Mouse (Mus musculus): ENCODE measurements around the gene Tbc1d2b.

Gene Tbc1d2b

GRCm38 (mm10) chr9:90242855-90243254 is 27.7 kb downstream of the Tbc1d2b start:
- DNase-seq (ENCODE audit: low read depth, low spot score), result peak; percentile 76

DNA sequence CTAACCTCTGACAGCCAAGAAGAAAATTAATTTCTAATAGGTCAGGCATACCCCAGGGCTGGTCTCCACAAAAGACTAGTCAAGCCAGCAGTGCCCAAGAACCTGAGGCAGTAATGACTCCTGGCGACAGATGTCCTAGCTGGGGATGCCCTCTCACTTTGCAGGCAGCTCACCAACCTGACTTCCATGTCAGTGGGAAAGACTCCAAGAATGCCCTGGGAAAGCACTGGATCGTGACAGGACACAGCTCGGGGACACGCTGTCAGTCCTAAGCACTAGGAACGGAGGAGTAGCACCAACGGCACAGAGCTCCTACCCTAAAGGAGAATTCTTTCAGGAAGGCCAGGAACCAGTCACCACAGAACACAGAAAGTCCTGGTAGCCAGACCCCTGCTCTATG is 28.3 kb downstream of the Tbc1d2b start:
- DNase-seq (ENCODE audit: low read depth, low spot score), result no peak

GRCm38 (mm10) chr9:90241618-90242017 is 29.0 kb downstream of the Tbc1d2b start:
- peak; percentile 50 for DNase-seq (ENCODE audit: low read depth, low spot score)

DNA sequence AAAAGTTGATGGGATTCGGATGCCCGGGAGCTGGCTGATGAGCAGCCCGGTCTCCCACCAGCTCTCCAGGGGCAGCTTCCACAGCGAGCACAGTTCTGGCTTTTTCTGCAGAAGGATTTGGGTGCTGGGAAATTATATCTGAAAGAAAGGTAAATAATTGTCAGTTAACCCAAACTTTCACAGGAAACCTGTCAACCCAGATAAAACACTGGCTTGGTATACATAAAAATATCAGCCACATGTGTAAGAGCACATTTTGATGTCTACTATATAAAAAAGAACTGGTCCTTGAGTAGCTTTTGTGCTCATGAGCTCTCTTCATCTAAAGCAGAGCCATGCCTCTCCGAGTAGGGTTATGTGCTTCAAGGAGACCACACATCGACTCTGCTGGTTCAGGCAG is 29.6 kb downstream of the Tbc1d2b start:
- DNase-seq (ENCODE audit: low read depth, low spot score), result no peak

DNA sequence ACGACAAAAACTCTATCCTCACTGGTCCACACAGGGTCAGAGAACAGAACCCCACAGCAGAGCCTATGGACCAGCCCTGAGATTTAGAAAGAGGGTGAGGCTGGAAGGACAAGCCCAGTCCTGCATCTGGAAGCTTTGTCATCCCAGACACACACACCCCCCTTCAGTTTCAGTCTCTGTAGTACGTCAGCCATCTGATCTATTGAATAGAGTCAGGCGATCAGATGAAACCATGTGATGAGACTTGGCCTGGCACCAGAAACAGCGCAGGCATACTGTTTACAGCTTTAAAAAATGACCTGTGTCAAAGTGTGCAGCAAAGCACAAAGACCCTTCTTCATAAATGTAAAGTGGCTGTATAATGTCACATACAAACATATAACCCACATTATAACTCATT is 30.0 kb downstream of the Tbc1d2b start:
- DNase-seq (ENCODE audit: low read depth, low spot score), result no peak

- DNase-seq (ENCODE audit: low read depth, low spot score), result peak; percentile 34
These were observed 33.2 kb downstream of the Tbc1d2b start for GRCm38 (mm10) chr9:90237232-90238062.

DNA sequence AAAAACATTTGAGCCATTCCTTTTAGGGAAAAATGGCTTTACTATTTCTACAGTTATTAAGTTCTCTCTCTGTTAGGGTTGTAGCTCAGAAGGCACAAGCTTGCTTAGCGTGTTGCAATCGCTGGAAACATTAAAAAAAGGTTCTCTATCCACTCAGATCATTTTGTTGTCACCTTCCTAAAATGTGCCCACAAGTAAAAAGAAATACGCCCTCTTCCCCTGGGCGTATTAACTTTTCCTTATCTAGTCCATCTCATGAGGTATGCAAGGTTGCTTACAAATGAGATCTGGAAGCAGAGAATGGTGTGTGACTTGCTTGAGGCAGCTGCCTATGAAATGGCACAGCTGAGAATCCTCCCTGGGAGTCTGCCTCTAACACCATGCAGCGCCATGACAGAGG is 33.8 kb downstream of the Tbc1d2b start:
- DNase-seq (ENCODE audit: low read depth, low spot score), result peak; percentile 29

GRCm38 (mm10) chr9:90235258-90235882 is 35.2 kb downstream of the Tbc1d2b start:
- DNase-seq (ENCODE audit: low read depth, low spot score), result no peak

DNA sequence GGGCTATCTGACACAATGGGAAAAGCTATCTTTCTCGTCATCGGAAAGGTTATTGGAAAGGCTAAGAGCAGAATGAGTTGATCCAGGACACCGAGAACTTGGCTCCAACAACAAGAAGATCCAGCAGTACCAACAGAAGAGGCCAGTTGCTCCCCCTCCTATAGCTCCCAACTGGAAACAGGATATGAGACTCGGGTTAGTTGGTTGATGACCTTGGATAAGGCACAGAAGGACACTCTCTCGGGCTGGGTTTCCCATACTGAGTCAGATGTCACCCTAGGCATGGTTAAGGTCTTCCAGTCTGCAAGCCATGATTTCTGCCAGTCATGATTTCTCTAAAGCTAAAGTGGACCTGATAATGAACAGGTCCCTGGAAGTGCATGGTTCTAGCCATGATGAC is 35.8 kb downstream of the Tbc1d2b start:
- no peak for DNase-seq (ENCODE audit: low read depth, low spot score)

GRCm38 (mm10) chr9:90233906-90234419 is 36.6 kb downstream of the Tbc1d2b start:
- no peak for DNase-seq (ENCODE audit: low read depth, low spot score)

DNA sequence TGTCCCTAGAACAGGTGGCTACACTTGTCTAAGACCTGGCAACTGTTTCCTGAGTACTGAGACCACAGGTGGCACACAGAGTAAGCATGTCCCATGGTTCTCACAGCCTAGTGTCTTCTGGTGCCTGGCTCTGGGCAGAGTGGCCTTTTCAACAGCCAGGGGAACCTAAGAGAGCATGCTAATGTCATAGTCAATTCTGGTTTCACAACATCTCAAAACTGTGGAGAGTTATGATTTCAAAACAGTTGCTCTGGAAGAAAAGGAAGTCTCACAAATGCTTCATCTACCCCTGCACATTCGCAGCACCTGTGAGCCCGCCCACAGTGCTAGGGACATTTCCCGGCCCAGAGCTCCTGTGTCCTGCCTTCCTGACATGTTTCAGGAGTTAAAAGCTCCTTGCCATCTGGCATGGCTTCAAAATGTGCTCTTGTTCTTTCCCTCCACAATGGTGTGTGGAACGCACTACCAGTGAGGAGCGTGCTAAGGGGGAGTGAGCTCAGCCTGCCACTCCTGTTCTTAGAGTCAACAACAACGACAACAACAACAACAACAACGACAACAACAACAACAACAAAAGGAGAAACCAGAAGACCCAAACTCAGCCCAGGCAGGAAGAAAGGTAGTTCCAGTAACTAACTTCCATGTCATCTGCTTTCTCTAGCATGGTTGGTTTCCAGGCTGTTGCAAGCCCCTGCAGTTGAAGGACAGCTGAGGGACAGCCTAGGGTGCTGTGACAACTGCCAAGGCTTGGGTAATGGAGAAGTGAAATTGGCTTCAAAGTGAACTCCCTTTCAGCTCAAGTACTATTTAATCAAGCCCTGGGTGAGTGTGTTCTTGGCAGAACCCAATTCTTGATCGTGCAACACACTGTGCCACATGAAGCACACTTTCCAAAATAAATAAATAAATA is 37.6 kb downstream of the Tbc1d2b start:
- no peak for DNase-seq (ENCODE audit: low read depth, low spot score)

DNA sequence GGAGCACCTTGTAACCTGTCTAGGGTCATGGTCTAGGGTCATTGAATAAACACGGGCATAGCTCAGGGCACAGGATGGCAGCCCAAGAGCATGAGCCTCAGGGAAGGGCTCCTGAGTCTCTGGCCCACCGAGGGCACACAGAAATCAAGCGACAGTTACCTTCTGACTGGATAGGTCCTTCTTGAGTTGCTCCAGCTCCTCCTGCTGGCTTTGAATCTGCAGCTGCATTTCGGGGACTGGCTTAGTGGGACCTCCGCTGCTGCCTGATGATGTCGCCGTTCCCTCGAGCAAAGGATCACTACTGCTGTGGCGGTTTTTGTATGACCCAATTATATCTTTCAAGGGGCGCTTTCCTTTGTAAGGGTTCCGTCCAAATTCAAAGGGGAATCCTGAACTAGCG is 43.4 kb downstream of the Tbc1d2b start:
- no peak for DNase-seq (ENCODE audit: low read depth, low spot score)

DNA sequence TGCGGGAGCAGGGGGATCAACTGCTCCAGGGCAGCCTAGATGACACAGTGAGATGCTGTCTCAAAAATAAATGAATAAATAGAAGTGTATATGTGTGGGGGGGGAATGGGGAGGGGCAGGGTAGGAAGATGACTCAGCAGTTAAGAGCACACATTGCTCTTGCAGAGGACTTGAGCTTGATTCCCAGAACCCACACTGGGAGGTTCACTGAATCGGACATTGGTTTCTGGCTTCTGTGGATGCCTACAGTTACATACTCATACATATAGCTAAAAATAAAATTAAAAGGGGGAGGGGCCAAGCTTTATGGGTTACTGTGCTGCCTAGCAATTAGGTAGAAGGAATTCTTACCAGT is 43.9 kb downstream of the Tbc1d2b start:
- DNase-seq (ENCODE audit: low read depth, low spot score), result no peak

DNA sequence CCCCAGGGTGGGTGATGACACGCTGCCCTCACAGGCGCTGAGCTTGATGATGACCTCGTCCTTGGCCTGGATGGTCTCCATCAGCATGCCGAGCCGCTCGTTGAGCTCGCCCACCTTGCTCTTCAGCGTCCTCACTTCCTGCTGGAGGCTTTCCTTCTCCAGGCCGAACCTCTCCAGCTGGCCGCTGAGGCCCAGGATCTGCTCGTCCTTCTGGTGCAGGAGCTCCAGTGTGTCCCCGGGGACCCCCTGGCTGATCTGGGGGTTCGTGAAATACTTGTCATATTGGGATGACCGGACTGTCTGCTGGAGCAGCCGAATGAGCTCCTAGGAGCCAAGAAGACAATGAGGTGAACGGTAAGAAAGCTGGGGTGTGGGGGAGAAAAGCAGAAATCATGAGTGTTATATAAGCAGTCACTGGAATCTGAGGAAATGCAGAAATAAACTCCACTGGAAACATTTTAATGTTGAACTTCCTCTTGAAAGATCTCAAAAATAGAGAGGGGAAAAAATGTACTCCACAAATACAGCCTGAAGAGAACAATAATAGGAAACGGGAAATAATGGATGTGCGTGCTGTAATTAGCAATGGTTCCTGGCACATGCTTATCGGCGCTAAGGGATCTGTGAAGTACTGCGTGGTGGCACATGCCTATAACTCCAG is 44.4 kb downstream of the Tbc1d2b start:
- no peak for DNase-seq (ENCODE audit: low read depth, low spot score)

DNA sequence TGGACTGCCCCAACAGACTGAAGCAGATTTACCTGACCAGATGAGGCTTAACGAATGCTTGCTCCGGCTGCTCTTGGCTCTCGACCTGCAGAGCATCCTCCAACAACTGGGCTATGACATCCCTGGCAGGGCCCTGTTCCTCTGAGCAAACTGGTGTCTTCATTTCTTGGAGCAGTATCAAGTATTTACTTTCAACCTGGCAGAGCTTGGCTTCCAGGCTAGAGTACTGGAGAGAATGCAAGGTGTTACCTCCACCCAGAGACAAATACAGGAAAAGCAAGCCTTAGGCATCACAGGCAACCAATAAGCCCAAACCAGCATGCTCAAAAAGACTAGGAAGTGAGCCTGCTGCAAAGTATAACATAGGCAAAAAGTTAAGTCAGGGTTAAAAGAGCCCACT is 48.3 kb downstream of the Tbc1d2b start:
- DNase-seq (ENCODE audit: low read depth, low spot score), result no peak

- DNase-seq (ENCODE audit: low read depth, low spot score), result no peak
These were observed 53.1 kb downstream of the Tbc1d2b start for GRCm38 (mm10) chr9:90217501-90217900.

DNA sequence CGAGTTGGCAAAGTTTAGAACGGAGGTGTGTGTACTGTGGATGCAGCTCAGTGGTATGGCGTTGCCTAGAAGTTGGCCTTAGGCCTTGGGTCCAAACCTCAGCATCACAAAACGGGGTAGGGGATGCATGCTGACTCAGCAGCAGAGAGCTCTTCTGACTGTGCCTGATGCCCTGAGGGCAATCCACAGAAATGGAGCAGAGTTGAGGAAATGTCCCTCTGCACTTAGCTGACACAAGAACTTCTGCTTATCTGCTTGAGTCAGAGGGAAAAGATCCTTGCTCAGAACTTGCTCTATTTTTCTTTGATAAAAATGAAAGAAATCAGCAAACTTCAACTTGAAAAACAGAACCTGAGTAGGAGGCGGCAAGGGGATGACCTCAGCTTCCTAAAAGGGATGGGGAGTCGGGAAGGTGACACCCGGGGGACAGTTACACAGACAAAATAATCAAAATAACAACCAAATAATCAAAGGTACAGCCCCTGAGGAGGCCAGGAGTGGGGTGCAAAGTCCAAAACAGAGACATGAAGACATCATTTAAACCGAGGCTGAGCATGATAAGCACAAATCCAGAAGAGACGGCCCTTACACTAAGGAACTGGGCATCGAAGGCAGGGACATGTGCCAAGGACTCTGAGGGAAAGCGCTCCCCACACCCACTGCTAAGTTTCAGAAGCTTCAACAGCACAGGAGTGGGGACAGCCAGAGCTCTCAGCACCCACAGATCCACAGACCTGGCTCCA is 54.2 kb downstream of the Tbc1d2b start:
- DNase-seq (ENCODE audit: low read depth, low spot score), result no peak

DNA sequence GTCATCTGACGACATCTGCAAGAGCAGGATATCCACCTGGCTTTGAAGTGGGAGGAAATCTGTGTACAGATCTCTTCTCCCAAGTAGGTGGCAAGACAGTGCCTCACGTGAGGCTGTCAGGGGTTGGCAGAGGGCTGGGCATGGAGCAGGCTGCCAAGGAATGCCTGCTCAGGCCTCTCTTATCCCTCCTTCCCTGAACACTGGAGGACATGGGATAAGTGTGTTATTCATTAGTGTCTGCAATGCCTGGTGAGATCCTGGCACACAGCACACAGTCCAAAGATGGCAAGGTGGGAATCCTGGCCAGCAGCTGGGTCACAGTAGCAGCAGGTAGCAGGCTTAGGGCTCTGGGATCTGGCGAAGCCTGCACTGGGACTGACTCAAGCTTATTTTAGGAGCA is 57.5 kb downstream of the Tbc1d2b start:
- DNase-seq (ENCODE audit: low read depth, low spot score), result peak; percentile 58

GRCm38 (mm10) chr9:90208655-90209054 is 61.9 kb downstream of the Tbc1d2b start:
- DNase-seq (ENCODE audit: low read depth, low spot score), result no peak

- DNase-seq (ENCODE audit: low read depth, low spot score), result no peak
These were observed 62.8 kb downstream of the Tbc1d2b start for GRCm38 (mm10) chr9:90207808-90208207.

- peak; percentile 72 for DNase-seq (ENCODE audit: low read depth, low spot score)
These were observed 64.1 kb downstream of the Tbc1d2b start for GRCm38 (mm10) chr9:90206500-90206899.
